Mouse (Mus musculus) ES-Bruce4 (cell line): Measurements from ENCODE around the gene Ndufaf8. TPM values are rescaled to one million over a fixed set of nuclear protein-coding genes. Genes with fewer than 3 reads are reported as not detected.

Experiments
- H3K27ac ChIP-seq: 2 replicates; pipeline ENCODE4 v1.5.1; 2012; ENCODE audit warnings: low read length, inconsistent platforms; ENCODE audit not compliant: insufficient read depth
- H3K27me3 ChIP-seq: 2 replicates; pipeline ENCODE4 v1.6.1; 2012; ENCODE audit warnings: mild to moderate bottlenecking, low read length, inconsistent platforms; ENCODE audit not compliant: control insufficient read depth, poor library complexity, insufficient read depth, severe bottlenecking
- H3K36me3 ChIP-seq: 2 replicates; pipeline ENCODE4 v1.6.1; 2012; ENCODE audit warnings: inconsistent platforms, mild to moderate bottlenecking, low read length, moderate library complexity; ENCODE audit not compliant: control insufficient read depth, poor library complexity, insufficient read depth, severe bottlenecking
- H3K4me1 ChIP-seq: one replicate; pipeline ENCODE4 v1.8.1; 2011; ENCODE audit warnings: low read length; ENCODE audit not compliant: control insufficient read depth, insufficient read depth
- H3K4me3 ChIP-seq: 2 replicates; pipeline ENCODE4 v1.5.1; 2011; ENCODE audit warnings: low read depth, mild to moderate bottlenecking, low read length
- H3K9ac ChIP-seq: 2 replicates; pipeline ENCODE4 v1.6.1; 2012; ENCODE audit warnings: low read depth, mild to moderate bottlenecking, inconsistent platforms; ENCODE audit not compliant: poor library complexity, severe bottlenecking
- H3K9me3 ChIP-seq: replicated peaks from 2 replicates; pipeline ENCODE4 v1.6.1; 2012; ENCODE audit warnings: mild to moderate bottlenecking, low read length, inconsistent platforms; ENCODE audit not compliant: control insufficient read depth, poor library complexity, insufficient read depth, severe bottlenecking
- CTCF ChIP-seq: IDR thresholded peaks from one replicate; pipeline ENCODE4 v1.8.1; 2011; ENCODE audit warnings: low read depth, low read length
- EP300 ChIP-seq: IDR thresholded peaks from 2 replicates; pipeline ENCODE4 v1.6.1; 2011; ENCODE audit warnings: low read depth, low read length; ENCODE audit not compliant: insufficient read depth
- POLR2A ChIP-seq: IDR thresholded peaks from one replicate; pipeline ENCODE4 v1.8.1; 2011; ENCODE audit warnings: low read length; ENCODE audit not compliant: insufficient read depth
- polyA plus RNA-seq: library from polyadenylated mRNA; stranded (reverse); fragments of >200 nt; gene quantifications from 2 replicates; pipeline ENCODE4 v1.2.4, GENCODE M21; 2011; ENCODE audit warnings: low read depth; ENCODE audit not compliant: missing spikeins, insufficient read depth, insufficient read length

The Ndufaf8 gene
- polyA plus RNA-seq, 1 experiment: 17.2 TPM

DNA sequence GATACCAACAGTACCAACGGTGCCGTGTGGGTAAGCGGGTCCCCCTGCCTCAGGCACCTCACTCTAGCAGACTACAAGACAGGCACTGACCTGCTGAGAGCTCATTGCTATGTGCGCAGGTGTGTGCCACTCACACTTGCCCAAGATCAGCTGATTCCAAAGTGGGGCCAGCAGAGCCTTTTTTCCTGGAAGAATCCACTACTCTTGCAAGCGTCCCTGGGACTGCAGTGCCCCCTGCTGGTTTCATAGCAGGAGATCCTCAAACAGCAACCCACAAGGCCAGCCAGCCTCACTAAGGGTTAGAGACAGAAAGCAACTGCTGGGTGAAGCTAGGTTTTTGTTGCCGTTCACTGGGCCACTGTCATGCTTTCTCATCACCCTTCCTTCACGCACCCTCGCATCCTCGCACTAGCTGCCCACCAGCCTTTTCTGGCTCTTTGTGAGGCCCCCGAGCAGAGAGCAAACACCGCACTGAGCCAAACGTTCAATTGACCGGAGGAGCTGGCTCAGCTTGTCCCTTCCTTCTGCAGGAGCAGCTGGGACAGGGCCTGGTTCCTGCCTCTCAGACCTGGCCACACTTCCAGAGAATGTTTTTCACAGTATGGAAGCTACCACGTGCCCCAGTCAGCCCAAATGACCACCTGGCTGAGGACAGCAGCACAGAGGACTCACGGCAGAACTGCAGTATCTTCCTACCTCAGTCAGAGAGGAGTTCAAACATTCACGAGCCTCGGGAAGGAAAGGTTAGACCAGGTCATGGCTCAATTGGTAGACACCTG, 22.1 kb downstream of the Ndufaf8 start:
- TF ChIP-seq EP300: no peak
- peak; percentile 85 for TF ChIP-seq CTCF
- Histone ChIP-seq H3K9ac (no peak overlapping the region), H3K36me3 (0 out of 2 replicates have a peak, but pooled peaks cover 3% of the 10 kb centered on the region), H3K9me3 (no peaks in the 10 kb centered on the region), H3K4me1 (no peaks in the 10 kb centered on the region), H3K4me3 (no peak overlapping the region), H3K27me3 (no peaks in the 10 kb centered on the region), H3K27ac (no peak overlapping the region)

- no peak overlapping the region for H3K27ac ChIP-seq
- TF ChIP-seq CTCF: no peak
- TF ChIP-seq EP300: no peak
- no peak for TF ChIP-seq POLR2A
Measured at GRCm38 (mm10) chr11:120122126-120122525, 23.4 kb downstream of the Ndufaf8 start.

GRCm38 (mm10) chr11:120126845-120127244, 28.1 kb downstream of the Ndufaf8 start:
- no peaks in the 10 kb centered on the region for H3K9me3 ChIP-seq
- peaks cover 5% of the 10 kb centered on the region; the same call in 1 of the 2 replicates for H3K36me3 ChIP-seq

More at GRCm38 (mm10) chr11:120122126-120122525, 23.4 kb downstream of the Ndufaf8 start:
- no peaks in the 10 kb centered on the region for H3K9me3 ChIP-seq
- H3K4me3 ChIP-seq: no peak overlapping the region
- H3K9ac ChIP-seq: no peak overlapping the region
- H3K36me3 ChIP-seq: no peaks in the 10 kb centered on the region
- H3K4me1 ChIP-seq: no peaks in the 10 kb centered on the region
- H3K27me3 ChIP-seq: no peaks in the 10 kb centered on the region

GRCm38 (mm10) chr11:120129281-120129680, 30.6 kb downstream of the Ndufaf8 start:
- no peaks in the 10 kb centered on the region for H3K27me3 ChIP-seq
- H3K36me3 ChIP-seq: peaks cover 5% of the 10 kb centered on the region; the same call in 1 of the 2 replicates
- no peak overlapping the region for H3K27ac ChIP-seq
- no peaks in the 10 kb centered on the region for H3K9me3 ChIP-seq
- no peaks in the 10 kb centered on the region for H3K4me1 ChIP-seq
- TF ChIP-seq CTCF (no peak), EP300 (no peak), POLR2A (no peak)
- no peak overlapping the region for H3K9ac ChIP-seq
- no peak overlapping the region for H3K4me3 ChIP-seq

More at GRCm38 (mm10) chr11:120126845-120127244, 28.1 kb downstream of the Ndufaf8 start:
- Histone ChIP-seq H3K27ac (no peak overlapping the region), H3K4me3 (no peak overlapping the region), H3K4me1 (no peaks in the 10 kb centered on the region), H3K9ac (no peak overlapping the region), H3K27me3 (no peaks in the 10 kb centered on the region)
- no peak for TF ChIP-seq POLR2A

- Histone ChIP-seq H3K9me3 (no peaks in the 10 kb centered on the region), H3K36me3 (no peaks in the 10 kb centered on the region; the same call in 1 of the 2 replicates), H3K4me3 (no peak overlapping the region), H3K4me1 (no peaks in the 10 kb centered on the region), H3K27ac (no peak overlapping the region), H3K27me3 (no peaks in the 10 kb centered on the region), H3K9ac (no peak overlapping the region)
- TF ChIP-seq POLR2A: no peak
- no peak for TF ChIP-seq EP300
- no peak for TF ChIP-seq CTCF
Measured at GRCm38 (mm10) chr11:120134148-120134547, 35.4 kb downstream of the Ndufaf8 start.

- Histone ChIP-seq H3K4me3 (no peak overlapping the region), H3K9ac (no peak overlapping the region), H3K36me3 (no peaks in the 10 kb centered on the region; the same call in 1 of the 2 replicates), H3K9me3 (no peaks in the 10 kb centered on the region), H3K4me1 (no peaks in the 10 kb centered on the region), H3K27me3 (no peaks in the 10 kb centered on the region), H3K27ac (no peak overlapping the region)
- no peak for TF ChIP-seq EP300
- no peak for TF ChIP-seq CTCF
- TF ChIP-seq POLR2A: no peak
Measured at GRCm38 (mm10) chr11:120134847-120135530, 36.3 kb downstream of the Ndufaf8 start.
